Mouse (Mus musculus): ENCODE data around the gene Zfp618. TPM values are rescaled to one million over a fixed set of nuclear protein-coding genes. Genes with fewer than 3 reads are reported as not detected.

The Zfp618 gene
- total and polyA plus RNA-seq, 3 experiments, result 0.05 TPM; not detected in 2

GRCm38 (mm10) chr4:62944326-62944879 is 21.0 kb upstream of the Zfp618 start:
- Histone ChIP-seq H3K36me3 (replicated peaks) (no peaks in the 10 kb centered on the region), H3K4me3 (ENCODE audit: low read depth, low read length) (no peak overlapping the region), H3K27me3 (ENCODE audit: insufficient read depth, low read length) (no peaks in the 10 kb centered on the region), H3K4me1 (ENCODE audit: insufficient read depth, low read depth, low read length) (no peaks in the 10 kb centered on the region), H3K9me3 (replicated peaks) (peaks cover 48% of the 10 kb centered on the region)
- no peak for DNase-seq (ENCODE audit: low spot score)
- no peak for ATAC-seq (ENCODE audit: extremely low read depth, insufficient number of reproducible peaks, low FRiP score, poor library complexity, severe bottlenecking)
- no peak for TF ChIP-seq GATA1 (IDR thresholded peaks at IDR 0.05; ENCODE audit: borderline replicate concordance, low read length)
- no peak for TF ChIP-seq TAL1 (conservative IDR thresholded peaks at IDR 0.05; ENCODE audit: low read depth, low read length)
- no peak for TF ChIP-seq POLR2AphosphoS5 (IDR thresholded peaks at IDR 0.05; ENCODE audit: insufficient replicate concordance, low read depth, low read length)
- no peak for TF ChIP-seq CTCF (IDR thresholded peaks at IDR 0.05; ENCODE audit: low read depth, low read length)
- no peak for TF ChIP-seq GATA2 (IDR thresholded peaks at IDR 0.05; ENCODE audit: borderline replicate concordance, low read depth, low read length)

- Histone ChIP-seq H3K4me1 (ENCODE audit: insufficient read depth, low read depth, low read length) (no peaks in the 10 kb centered on the region), H3K36me3 (replicated peaks) (no peaks in the 10 kb centered on the region), H3K27me3 (ENCODE audit: insufficient read depth, low read length) (no peaks in the 10 kb centered on the region), H3K4me3 (ENCODE audit: low read depth, low read length) (no peak overlapping the region), H3K9me3 (replicated peaks) (peaks cover 37% of the 10 kb centered on the region)
- DNase-seq (ENCODE audit: low spot score), result no peak
- no peak for ATAC-seq (ENCODE audit: extremely low read depth, insufficient number of reproducible peaks, low FRiP score, poor library complexity, severe bottlenecking)
- no peak for TF ChIP-seq POLR2AphosphoS5 (IDR thresholded peaks at IDR 0.05; ENCODE audit: insufficient replicate concordance, low read depth, low read length)
- TF ChIP-seq CTCF (IDR thresholded peaks at IDR 0.05; ENCODE audit: low read depth, low read length), result no peak
- TF ChIP-seq GATA2 (IDR thresholded peaks at IDR 0.05; ENCODE audit: borderline replicate concordance, low read depth, low read length), result no peak
- no peak for TF ChIP-seq TAL1 (conservative IDR thresholded peaks at IDR 0.05; ENCODE audit: low read depth, low read length)
- no peak for TF ChIP-seq GATA1 (IDR thresholded peaks at IDR 0.05; ENCODE audit: borderline replicate concordance, low read length)
Measured at GRCm38 (mm10) chr4:62963806-62964205, 1.6 kb upstream of the Zfp618 start.

- DNase-seq (ENCODE audit: low spot score) (no peak), ATAC-seq (ENCODE audit: extremely low read depth, insufficient number of reproducible peaks, low FRiP score, poor library complexity, severe bottlenecking) (no peak)
- Histone ChIP-seq H3K9me3 (replicated peaks) (peaks cover 45% of the 10 kb centered on the region), H3K36me3 (replicated peaks) (no peaks in the 10 kb centered on the region), H3K4me3 (ENCODE audit: low read depth, low read length) (no peak overlapping the region), H3K4me1 (ENCODE audit: insufficient read depth, low read depth, low read length) (no peaks in the 10 kb centered on the region), H3K27me3 (ENCODE audit: insufficient read depth, low read length) (no peaks in the 10 kb centered on the region)
- TF ChIP-seq GATA1 (IDR thresholded peaks at IDR 0.05; ENCODE audit: borderline replicate concordance, low read length), result no peak
- TF ChIP-seq GATA2 (IDR thresholded peaks at IDR 0.05; ENCODE audit: borderline replicate concordance, low read depth, low read length), result no peak
- TF ChIP-seq CTCF (IDR thresholded peaks at IDR 0.05; ENCODE audit: low read depth, low read length), result no peak
- no peak for TF ChIP-seq POLR2AphosphoS5 (IDR thresholded peaks at IDR 0.05; ENCODE audit: insufficient replicate concordance, low read depth, low read length)
Measured at GRCm38 (mm10) chr4:62964844-62965496, 403 bp upstream of the Zfp618 start.

DNA sequence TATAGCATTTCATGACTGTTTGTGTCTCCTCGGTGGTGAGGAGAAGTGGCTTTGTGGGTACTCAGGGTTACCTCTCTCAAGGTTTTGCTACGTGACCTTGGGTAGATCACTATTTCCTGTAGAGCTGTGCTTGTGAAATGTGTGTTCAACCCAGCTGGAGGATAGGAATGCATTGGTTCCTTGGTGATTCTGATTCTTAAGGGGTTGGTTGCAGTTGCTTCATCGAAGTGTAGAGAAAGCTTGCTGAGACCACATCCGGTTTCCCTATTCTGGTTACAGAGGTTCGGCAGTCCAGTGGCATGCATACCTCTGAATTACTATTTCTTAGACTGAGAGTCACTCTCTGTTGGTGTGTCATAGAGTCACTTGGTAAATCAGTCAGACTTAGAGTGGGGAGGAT is 4.2 kb downstream of the Zfp618 start:
- no peak for ATAC-seq (ENCODE audit: extremely low read depth, insufficient number of reproducible peaks, low FRiP score, poor library complexity, severe bottlenecking)
- H3K27me3 ChIP-seq (ENCODE audit: insufficient read depth, low read length), result no peaks in the 10 kb centered on the region
- no peak for TF ChIP-seq CTCF (IDR thresholded peaks at IDR 0.05; ENCODE audit: low read depth, low read length)
- TF ChIP-seq POLR2AphosphoS5 (IDR thresholded peaks at IDR 0.05; ENCODE audit: insufficient replicate concordance, low read depth, low read length), result no peak
- TF ChIP-seq TAL1 (conservative IDR thresholded peaks at IDR 0.05; ENCODE audit: low read depth, low read length), result no peak
- TF ChIP-seq GATA1 (IDR thresholded peaks at IDR 0.05; ENCODE audit: borderline replicate concordance, low read length), result no peak
- no peak for TF ChIP-seq GATA2 (IDR thresholded peaks at IDR 0.05; ENCODE audit: borderline replicate concordance, low read depth, low read length)
- peaks cover 50% of the 10 kb centered on the region for H3K9me3 ChIP-seq (replicated peaks)
- no peak overlapping the region for H3K4me3 ChIP-seq (ENCODE audit: low read depth, low read length)
- no peak for DNase-seq (ENCODE audit: low spot score)
- no peaks in the 10 kb centered on the region for H3K4me1 ChIP-seq (ENCODE audit: insufficient read depth, low read depth, low read length)
- no peaks in the 10 kb centered on the region for H3K36me3 ChIP-seq (replicated peaks)

- ATAC-seq (ENCODE audit: extremely low read depth, insufficient number of reproducible peaks, low FRiP score, poor library complexity, severe bottlenecking), result no peak
- TF ChIP-seq POLR2AphosphoS5 (IDR thresholded peaks at IDR 0.05; ENCODE audit: insufficient replicate concordance, low read depth, low read length), result no peak
- TF ChIP-seq GATA1 (IDR thresholded peaks at IDR 0.05; ENCODE audit: borderline replicate concordance, low read length), result no peak
- TF ChIP-seq CTCF (IDR thresholded peaks at IDR 0.05; ENCODE audit: low read depth, low read length), result no peak
- TF ChIP-seq GATA2 (IDR thresholded peaks at IDR 0.05; ENCODE audit: borderline replicate concordance, low read depth, low read length), result no peak
- no peak for TF ChIP-seq TAL1 (conservative IDR thresholded peaks at IDR 0.05; ENCODE audit: low read depth, low read length)
Measured at GRCm38 (mm10) chr4:62971991-62972390, 6.6 kb downstream of the Zfp618 start.

GRCm38 (mm10) chr4:62973086-62973485 is 7.7 kb downstream of the Zfp618 start:
- DNase-seq (ENCODE audit: low spot score) (no peak), ATAC-seq (ENCODE audit: extremely low read depth, insufficient number of reproducible peaks, low FRiP score, poor library complexity, severe bottlenecking) (no peak)
- Histone ChIP-seq H3K9me3 (replicated peaks) (peaks cover 75% of the 10 kb centered on the region), H3K27me3 (ENCODE audit: insufficient read depth, low read length) (no peaks in the 10 kb centered on the region), H3K4me1 (ENCODE audit: insufficient read depth, low read depth, low read length) (no peaks in the 10 kb centered on the region), H3K36me3 (replicated peaks) (no peaks in the 10 kb centered on the region), H3K4me3 (ENCODE audit: low read depth, low read length) (no peak overlapping the region)
- no peak for TF ChIP-seq GATA2 (IDR thresholded peaks at IDR 0.05; ENCODE audit: borderline replicate concordance, low read depth, low read length)
- TF ChIP-seq TAL1 (conservative IDR thresholded peaks at IDR 0.05; ENCODE audit: low read depth, low read length), result no peak
- TF ChIP-seq GATA1 (IDR thresholded peaks at IDR 0.05; ENCODE audit: borderline replicate concordance, low read length), result no peak
- no peak for TF ChIP-seq POLR2AphosphoS5 (IDR thresholded peaks at IDR 0.05; ENCODE audit: insufficient replicate concordance, low read depth, low read length)
- TF ChIP-seq CTCF (IDR thresholded peaks at IDR 0.05; ENCODE audit: low read depth, low read length), result no peak

More at GRCm38 (mm10) chr4:62971991-62972390, 6.6 kb downstream of the Zfp618 start:
- no peaks in the 10 kb centered on the region for H3K4me1 ChIP-seq (ENCODE audit: insufficient read depth, low read depth, low read length)
- no peak overlapping the region for H3K4me3 ChIP-seq (ENCODE audit: low read depth, low read length)
- no peaks in the 10 kb centered on the region for H3K36me3 ChIP-seq (replicated peaks)
- DNase-seq (ENCODE audit: low spot score), result no peak
- H3K27me3 ChIP-seq (ENCODE audit: insufficient read depth, low read length), result no peaks in the 10 kb centered on the region
- peaks cover 66% of the 10 kb centered on the region for H3K9me3 ChIP-seq (replicated peaks)

All from G1E (cell line).